Mouse (Mus musculus) heart, adult 2 months (tissue): ENCODE results near the gene Ncapd3.

ENCODE experiments used
- EP300 ChIP-seq: fragments of 200-500 bp; IDR thresholded peaks from 2 replicates; pipeline ENCODE4 v1.6.1; 2011; ENCODE audit warnings: low read depth, low read length, control low read depth; ENCODE audit not compliant: insufficient read depth
- POLR2A ChIP-seq: fragments of 200-500 bp; IDR thresholded peaks from 2 replicates; pipeline ENCODE4 v1.6.1; 2011; ENCODE audit warnings: mild to moderate bottlenecking, low read depth, low read length, control low read depth; ENCODE audit not compliant: insufficient read depth

DNA sequence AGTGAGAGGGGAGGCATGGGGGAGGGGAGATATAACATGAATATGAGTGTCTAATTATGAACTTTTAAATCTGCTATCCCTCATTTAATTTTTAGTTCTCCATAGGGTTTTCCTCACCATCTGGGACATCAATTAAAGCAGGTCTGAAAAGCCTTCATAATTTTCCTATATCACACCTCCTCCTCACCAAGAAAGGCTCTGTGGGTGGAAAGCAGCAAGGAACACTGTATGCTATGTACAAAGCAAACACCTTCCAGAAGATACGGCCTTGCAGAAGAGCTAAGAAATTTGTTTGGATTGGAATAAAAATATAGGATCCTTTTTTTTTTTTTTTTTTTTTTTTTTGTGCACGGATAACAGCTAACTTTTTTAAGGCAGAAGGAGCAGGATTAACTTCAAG, 94.0 kb downstream of the Ncapd3 start:
- TF ChIP-seq EP300: no peak
- no peak for TF ChIP-seq POLR2A
